Mouse (Mus musculus) bone marrow, adult 2 months (tissue): ENCODE data around the gene Stac3. TPM values are rescaled to one million over a fixed set of nuclear protein-coding genes. Genes with fewer than 3 reads are reported as not detected.

Experiments
- H3K27ac ChIP-seq: fragments of 200-500 bp; 2 replicates; pipeline ENCODE4 v1.5.1; 2012; ENCODE audit warnings: low read depth, mild to moderate bottlenecking, control low read depth, inconsistent platforms, low read length; ENCODE audit not compliant: control insufficient read depth, poor library complexity, insufficient read depth
- H3K4me1 ChIP-seq: fragments of 200-500 bp; 2 replicates; pipeline ENCODE4 v1.6.1; 2011; ENCODE audit warnings: low read length; ENCODE audit not compliant: control insufficient read depth, insufficient read depth
- H3K4me3 ChIP-seq: fragments of 200-500 bp; replicated peaks from 2 replicates; pipeline ENCODE3; 2011; ENCODE audit warnings: mild to moderate bottlenecking, low read depth, low read length, control low read depth; ENCODE audit not compliant: control insufficient read depth
- CTCF ChIP-seq: fragments of 200-500 bp; IDR thresholded peaks from 2 replicates; pipeline ENCODE4 v1.5.1; 2011; ENCODE audit warnings: low read length, control low read depth; ENCODE audit not compliant: control insufficient read depth, insufficient read depth
- POLR2A ChIP-seq: fragments of 200-500 bp; IDR thresholded peaks from 2 replicates; pipeline ENCODE4 v1.6.1; 2011; ENCODE audit warnings: low read depth, mild to moderate bottlenecking, control low read depth, low read length, borderline replicate concordance; ENCODE audit not compliant: control insufficient read depth
- WGBS: fragments of 180-500 bp; shearing (Covaris S2); methylation state at CpG from one replicate; pipeline ENCODE4 v1.1.7; 2018; 5-methylcytosine and 5-hydroxymethylcytosine counted together
- polyA plus RNA-seq: library from polyadenylated mRNA; stranded (reverse); fragments of >200 nt; gene quantifications from 2 replicates; pipeline ENCODE4 v1.2.4, GENCODE M21; 2011; ENCODE audit warnings: low replicate concordance; ENCODE audit not compliant: missing spikeins, insufficient read depth, insufficient read length

Stac3 gene
- polyA plus RNA-seq, result 2.4 and 5.0 TPM in 2 replicates

DNA sequence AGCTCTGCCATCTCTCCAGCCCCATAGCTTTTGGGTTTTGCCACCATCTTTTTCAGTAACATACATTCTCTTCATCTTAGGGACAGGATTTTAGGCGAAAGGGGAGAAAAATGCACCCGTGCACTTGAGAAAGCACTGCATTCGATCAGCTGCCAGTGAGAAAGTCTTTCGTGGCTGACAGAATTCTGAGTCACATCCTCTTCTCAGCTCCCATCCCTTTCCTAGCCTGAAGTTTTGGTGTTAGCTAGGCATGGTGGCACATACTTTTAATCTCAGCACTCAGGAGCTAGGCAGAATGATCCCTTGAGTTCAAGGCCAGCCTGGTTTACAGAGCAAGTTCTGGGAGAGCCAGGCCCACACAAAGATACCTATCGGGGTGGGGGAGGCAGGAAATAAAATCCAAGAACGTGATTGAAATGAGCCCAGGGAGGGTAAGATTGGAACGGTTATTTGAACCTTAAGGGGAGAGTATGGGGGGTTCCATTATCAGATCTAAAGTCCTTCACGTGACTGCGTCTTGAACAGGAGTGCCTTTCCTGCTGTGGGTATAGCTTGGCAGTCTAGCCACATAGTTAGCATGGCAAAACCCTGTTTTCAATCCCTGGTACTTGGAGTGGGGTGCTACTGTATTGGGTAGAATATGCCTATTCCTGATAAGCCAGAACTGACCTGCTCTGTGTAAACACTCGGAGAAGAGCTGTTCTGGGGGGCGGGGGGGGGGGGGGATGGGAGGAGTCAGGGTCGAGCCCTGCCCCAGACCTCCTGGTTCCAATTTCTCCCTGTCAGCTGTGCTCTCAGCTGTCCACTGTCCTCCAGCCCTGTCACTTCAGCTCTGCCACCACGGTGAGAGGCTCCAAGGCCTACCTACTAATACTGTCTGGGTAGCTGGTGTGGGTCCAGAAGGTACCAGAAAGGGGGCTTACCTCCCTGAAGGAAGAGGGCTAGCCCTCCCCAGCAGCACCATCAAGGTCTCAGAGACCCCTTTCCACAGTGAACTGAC is at the start of gene Stac3:
TSS of gene Stac3 (plus strand) at position 793 of the 1,000 bp plus-strand sequence.
- no peaks in the 10 kb centered on the region for H3K4me1 ChIP-seq
- WGBS, result 76% methylated on average over 13 of the region's 13 CpGs
- TF ChIP-seq POLR2A, result no peak
- no peak for TF ChIP-seq CTCF

DNA sequence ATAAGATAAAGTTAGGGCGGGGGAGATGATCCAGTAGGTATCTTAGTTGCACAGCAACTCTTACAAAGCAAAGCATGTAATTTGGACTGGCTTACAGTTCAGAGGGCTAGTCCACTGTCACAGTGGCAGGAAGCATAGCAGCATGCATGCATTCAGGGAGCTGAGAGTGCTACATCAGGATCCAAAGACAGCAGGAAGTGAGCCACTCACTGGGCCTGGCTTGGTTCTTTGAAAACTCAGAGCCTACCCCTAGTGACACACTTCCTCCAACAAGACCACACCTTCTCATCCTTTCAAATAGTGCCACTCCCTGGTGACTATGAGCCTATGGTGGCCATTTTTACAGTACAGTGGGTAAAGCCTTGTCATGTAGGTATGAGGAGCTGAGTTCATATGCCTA is 47.8 kb upstream of the Stac3 start:
- Histone ChIP-seq H3K4me1 (no peaks in the 10 kb centered on the region), H3K27ac (no peak overlapping the region), H3K4me3 (no peak overlapping the region)
- WGBS, result 95% methylated on average over 1 of the region's 1 CpGs
- TF ChIP-seq CTCF, result no peak

More for the DNA sequence above, at the start of gene Stac3:
- Histone ChIP-seq H3K27ac (no peak within 1 kb of the TSS), H3K4me3 (no peak within 1 kb of the TSS)

DNA sequence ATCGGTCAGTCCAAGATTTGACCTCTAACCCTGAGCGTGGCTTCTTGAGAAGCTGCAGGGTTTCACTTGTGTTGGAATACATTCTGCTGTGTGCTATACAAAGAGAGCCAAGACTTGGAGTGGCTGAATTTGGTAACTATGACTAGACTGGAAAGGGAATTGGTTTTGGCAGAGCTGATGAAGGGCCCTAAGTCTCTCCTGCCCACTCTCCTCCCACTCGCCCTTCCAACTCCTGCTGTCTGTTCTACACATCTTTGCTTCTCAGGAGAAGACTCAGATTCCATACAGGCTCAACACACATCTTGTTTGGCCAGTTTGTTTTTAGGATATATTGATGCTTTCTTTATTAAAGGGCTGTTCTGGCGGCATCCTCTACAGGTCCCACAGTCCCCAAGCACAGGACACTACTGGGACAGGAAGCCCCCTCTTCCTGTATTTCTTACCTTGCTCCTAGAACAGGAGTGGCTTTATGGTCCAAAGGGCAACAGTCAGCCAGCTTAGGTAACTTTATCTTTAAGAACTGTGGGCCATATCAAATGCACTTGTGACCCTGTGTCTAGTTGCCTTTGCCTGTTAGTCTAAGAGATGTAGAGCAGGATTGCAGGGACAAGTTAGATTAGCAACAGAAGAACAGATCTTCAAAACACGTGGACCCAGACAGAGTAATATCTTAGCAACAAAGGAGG is 38.9 kb upstream of the Stac3 start:
- no peak overlapping the region for H3K27ac ChIP-seq
- no peak overlapping the region for H3K4me3 ChIP-seq
- H3K4me1 ChIP-seq, result no peaks in the 10 kb centered on the region
- TF ChIP-seq POLR2A (no peak), CTCF (no peak)
- 85% methylated on average over 5 of the region's 5 CpGs for WGBS

DNA sequence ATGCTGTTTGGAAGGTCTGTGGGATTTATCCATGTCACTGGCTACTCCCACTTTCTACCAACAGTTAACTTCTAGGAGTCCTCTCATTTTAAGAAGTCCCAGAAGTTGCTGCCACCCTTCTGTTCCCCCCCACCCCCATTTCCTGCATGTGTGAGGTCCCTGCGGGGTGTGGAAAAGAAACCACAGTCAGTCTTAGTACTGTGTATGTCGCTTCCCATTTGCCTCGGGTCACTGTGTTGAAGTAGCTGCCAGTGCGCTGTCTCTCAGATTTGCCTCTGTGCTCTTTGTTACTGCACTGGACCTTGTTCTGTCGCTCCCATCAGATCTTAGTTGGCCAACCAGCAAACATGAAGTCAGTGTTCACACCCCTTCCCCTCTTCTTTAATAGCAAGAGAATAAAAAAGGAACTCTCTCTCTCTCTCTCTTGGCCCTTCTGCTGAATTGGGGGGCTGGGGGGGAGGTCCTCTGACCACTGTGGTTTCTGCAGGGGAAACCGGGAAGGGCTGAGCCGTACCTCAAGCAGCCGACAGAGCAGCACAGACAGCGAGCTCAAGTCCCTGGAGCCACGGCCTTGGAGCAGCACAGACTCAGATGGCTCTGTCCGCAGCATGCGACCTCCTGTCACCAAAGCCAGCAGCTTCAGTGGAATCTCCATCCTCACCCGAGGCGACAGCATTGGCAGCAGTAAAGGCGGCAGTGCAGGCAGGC is 30.1 kb upstream of the Stac3 start:
- Histone ChIP-seq H3K27ac (no peak overlapping the region), H3K4me1 (peaks cover 3% of the 10 kb centered on the region), H3K4me3 (no peak overlapping the region)
- 6% methylated on average over 15 of the region's 15 CpGs for WGBS
- TF ChIP-seq CTCF (no peak), POLR2A (no peak)

DNA sequence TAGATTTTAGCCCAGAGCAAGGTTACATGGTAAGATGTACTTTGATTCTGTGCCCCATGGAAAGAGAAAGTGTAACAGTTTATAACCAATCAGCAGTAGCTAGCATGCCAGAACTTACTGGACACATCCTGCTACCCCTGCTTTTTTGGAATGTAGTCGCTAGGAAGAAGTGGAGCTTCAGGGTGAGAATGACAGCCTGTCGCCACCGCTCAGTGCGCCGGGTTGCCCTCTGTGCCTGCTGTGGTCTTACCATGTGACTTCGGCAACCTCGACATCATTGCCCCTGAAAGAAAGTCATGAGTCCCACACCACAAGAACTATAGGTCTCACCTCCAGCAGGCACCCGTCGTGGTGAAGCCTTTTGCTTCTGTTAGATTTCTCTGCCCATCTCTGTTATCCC is 28.8 kb upstream of the Stac3 start:
- H3K4me3 ChIP-seq, result no peak overlapping the region
- peaks cover 3% of the 10 kb centered on the region for H3K4me1 ChIP-seq
- H3K27ac ChIP-seq, result no peak overlapping the region
- TF ChIP-seq CTCF (no peak), POLR2A (no peak)
- 40% methylated on average over 9 of the region's 9 CpGs for WGBS

DNA sequence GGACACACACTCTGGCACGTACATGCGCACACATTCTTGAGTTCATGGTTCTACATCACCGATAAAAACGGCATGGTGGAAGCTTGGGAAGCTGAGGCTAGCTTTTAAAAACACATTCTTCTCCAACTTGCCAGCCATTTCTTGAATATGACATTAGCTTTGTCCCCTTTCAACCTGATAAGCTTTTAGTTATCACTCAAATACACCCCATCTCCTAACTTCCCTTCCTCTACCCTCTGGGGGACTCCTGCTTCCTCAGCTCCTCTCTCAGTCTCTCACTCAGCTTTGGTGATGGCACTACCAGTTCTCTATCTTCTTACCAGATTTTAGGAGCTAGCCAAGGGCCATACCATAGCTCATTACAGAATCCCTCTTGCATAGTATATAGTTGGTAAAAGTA is 26.3 kb upstream of the Stac3 start:
- H3K4me1 ChIP-seq, result peaks cover 3% of the 10 kb centered on the region
- no peak overlapping the region for H3K27ac ChIP-seq
- H3K4me3 ChIP-seq, result no peak overlapping the region
- TF ChIP-seq POLR2A (no peak), CTCF (no peak)
- WGBS, result 85% methylated on average over 4 of the region's 4 CpGs

DNA sequence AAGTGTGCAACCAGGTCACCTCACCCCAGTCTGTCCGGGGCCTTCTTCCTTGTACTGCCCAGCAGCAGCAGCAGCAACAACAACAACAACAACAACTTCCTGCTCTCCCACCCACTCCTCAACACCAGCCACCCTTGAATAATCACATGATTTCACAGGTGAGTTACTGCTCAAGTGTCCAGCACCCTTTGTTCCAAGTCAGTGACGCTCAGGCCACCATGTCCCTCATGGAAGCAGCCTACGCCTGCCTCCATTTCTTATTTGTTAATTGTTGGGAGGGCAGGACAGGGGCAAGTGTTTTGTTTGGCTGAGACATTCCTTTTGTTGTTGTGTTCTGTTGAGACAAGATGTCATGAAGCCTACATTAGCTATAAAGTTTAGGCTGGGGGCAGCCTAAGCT is 24.9 kb upstream of the Stac3 start:
- WGBS, result 88% methylated on average over 3 of the region's 3 CpGs
- H3K4me3 ChIP-seq, result no peak overlapping the region
- no peak overlapping the region for H3K27ac ChIP-seq
- TF ChIP-seq CTCF (no peak), POLR2A (no peak)
- H3K4me1 ChIP-seq, result peaks cover 2% of the 10 kb centered on the region

DNA sequence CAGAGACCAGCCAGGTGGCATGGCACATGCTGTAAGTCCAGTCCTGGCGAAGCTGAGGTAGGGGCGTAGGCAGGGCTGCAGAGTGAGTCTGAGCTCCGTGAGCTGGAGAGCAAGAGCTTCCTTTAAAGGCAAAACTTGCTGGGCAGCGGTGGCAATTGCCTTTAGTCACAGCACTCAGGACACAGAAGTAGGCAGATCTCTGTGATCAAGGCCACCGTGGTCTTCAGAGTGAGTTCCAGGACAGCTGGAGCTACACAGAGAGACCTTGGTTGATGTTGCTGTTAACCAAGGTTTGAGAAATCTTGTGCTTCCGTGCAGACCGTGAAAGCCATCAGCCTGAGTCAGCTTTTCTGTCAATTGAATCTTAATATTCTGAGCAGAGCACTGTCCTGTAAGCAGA is 24.2 kb upstream of the Stac3 start:
- WGBS, result 81% methylated on average over 7 of the region's 7 CpGs

More for the DNA sequence above, 24.2 kb upstream of the Stac3 start:
- H3K4me3 ChIP-seq, result no peak overlapping the region
- H3K27ac ChIP-seq, result no peak overlapping the region
- TF ChIP-seq CTCF, result no peak
- TF ChIP-seq POLR2A, result no peak
- H3K4me1 ChIP-seq, result peaks cover 1% of the 10 kb centered on the region; the same call in 1 of the 2 replicates
